Mouse (Mus musculus) lung, postnatal 0 days (tissue): ENCODE data around the gene Muc5b. TPM values are rescaled to one million over a fixed set of nuclear protein-coding genes. Genes with fewer than 3 reads are reported as not detected.

Experiments
- ATAC-seq: fragments of 200-750 bp; cut with Nextera tagmentation; 2 replicates; pipeline ENCODE4 v1.8.0; 2017; ENCODE audit warnings: moderate library complexity
- DNase-seq: peaks from one replicate; pipeline ENCODE4 v3.0.0-alpha.2; 2016; ENCODE audit warnings: low spot score
- H3K27ac ChIP-seq: fragments of 300-500 bp; sonication (generic); 2 replicates; pipeline ENCODE4 v1.5.1; 2014; ENCODE audit warnings: antibody characterized with exemption, mild to moderate bottlenecking, low read length, mixed read lengths
- H3K27me3 ChIP-seq: fragments of 300-500 bp; sonication (generic); replicated peaks from 2 replicates; pipeline ENCODE4 v1.6.1; 2014; ENCODE audit warnings: low read length, mixed read lengths; ENCODE audit not compliant: insufficient read depth
- H3K36me3 ChIP-seq: fragments of 300-500 bp; sonication (generic); 2 replicates; pipeline ENCODE4 v1.6.1; 2014; ENCODE audit warnings: low read length, mixed read lengths; ENCODE audit not compliant: insufficient read depth
- H3K4me1 ChIP-seq: fragments of 300-500 bp; sonication (generic); 2 replicates; pipeline ENCODE4 v1.6.1; 2014; ENCODE audit warnings: antibody characterized with exemption, low read depth, low read length, mixed read lengths; ENCODE audit not compliant: insufficient read depth
- H3K4me2 ChIP-seq: fragments of 300-500 bp; sonication (generic); replicated peaks from 2 replicates; pipeline ENCODE4 v1.6.1; 2014; ENCODE audit warnings: low read depth, mild to moderate bottlenecking, low read length, moderate library complexity, mixed read lengths
- H3K4me3 ChIP-seq: fragments of 300-500 bp; sonication (generic); 2 replicates; pipeline ENCODE4 v1.5.1; 2014; ENCODE audit warnings: low read depth, low read length
- H3K9ac ChIP-seq: fragments of 300-500 bp; sonication (generic); replicated peaks from 2 replicates; pipeline ENCODE4 v1.6.1; 2014; ENCODE audit warnings: low read depth, mild to moderate bottlenecking
- H3K9me3 ChIP-seq: fragments of 300-500 bp; sonication (generic); 2 replicates; pipeline ENCODE4 v1.6.1; 2016; ENCODE audit warnings: low read length, mixed read lengths
- CTCF ChIP-seq: IDR thresholded peaks from 2 replicates; pipeline ENCODE4 v1.5.1; 2016; ENCODE audit warnings: antibody characterized with exemption, mild to moderate bottlenecking
- EP300 ChIP-seq: IDR thresholded peaks from 2 replicates; pipeline ENCODE4 v1.6.1; 2016; ENCODE audit warnings: antibody characterized with exemption, mild to moderate bottlenecking, control low read depth
- WGBS: fragments of 180-500 bp; shearing (Covaris S2); extraction: QIAGEN DNeasy Blood & Tissue Kit; methylation state at CpG from one replicate; pipeline ENCODE4 v1.1.7; 2014; 5-methylcytosine and 5-hydroxymethylcytosine counted together
- polyA plus RNA-seq: library from polyadenylated mRNA; unstranded; fragments of >200 nt; fragmentation: Nextera tagmentation; extraction: Ambion mirVana; gene quantifications from 2 replicates; pipeline ENCODE4 v1.2.1, GENCODE M21; 2015

Gene Muc5b
- polyA plus RNA-seq, 1 experiment from 2014 or later, result 0.80 TPM

DNA sequence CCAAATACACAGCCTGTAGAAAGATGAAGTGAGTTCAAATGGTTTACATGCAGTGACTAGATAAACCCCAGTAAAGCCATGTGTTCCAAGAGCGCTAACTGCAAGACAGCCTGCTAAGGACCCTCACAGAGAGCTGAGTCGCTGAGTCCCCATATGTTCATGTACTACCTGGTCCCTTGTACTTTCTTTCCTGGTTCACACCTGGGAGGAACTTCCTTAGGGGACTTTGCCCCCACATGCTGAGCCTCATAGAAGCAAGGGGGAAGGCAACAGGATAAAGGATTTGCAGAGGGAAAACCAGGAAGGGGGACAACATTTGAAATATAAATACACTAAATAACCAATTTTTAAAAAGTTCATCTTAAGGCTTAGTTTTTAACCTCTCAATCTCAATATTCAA lies 39.9 kb downstream of the Muc5b start:
- Histone ChIP-seq H3K27ac (no peak overlapping the region), H3K27me3 (no peaks in the 10 kb centered on the region), H3K4me1 (no peaks in the 10 kb centered on the region), H3K36me3 (peaks cover 34% of the 10 kb centered on the region), H3K9ac (no peak overlapping the region), H3K4me2 (no peak overlapping the region), H3K4me3 (no peak overlapping the region), H3K9me3 (no peaks in the 10 kb centered on the region)
- ATAC-seq (no peak), DNase-seq (no peak)
- WGBS, result 84% methylated on average over 2 of the region's 2 CpGs
- TF ChIP-seq CTCF (no peak), EP300 (no peak)

DNA sequence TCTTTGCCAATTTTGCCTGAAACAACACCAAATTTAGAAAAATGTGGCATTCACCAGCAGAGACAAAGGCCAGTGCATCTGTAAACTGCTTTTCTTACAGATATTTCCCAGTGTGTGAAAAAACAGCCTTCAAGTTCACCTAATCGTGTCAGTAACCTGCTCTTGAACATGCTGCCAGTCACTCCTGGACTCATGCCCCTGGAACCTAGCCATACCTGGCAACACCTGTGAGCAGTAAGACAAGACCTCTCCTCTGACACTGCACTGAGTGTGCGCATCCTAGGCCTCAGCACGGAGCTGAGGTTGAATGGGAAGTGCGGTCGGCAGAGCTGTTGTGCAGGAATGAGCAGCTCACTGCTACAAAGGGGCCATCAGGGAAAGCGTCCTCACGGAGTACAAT lies 53.3 kb downstream of the Muc5b start:
- H3K27ac ChIP-seq, result no peak overlapping the region
- peaks cover 49% of the 10 kb centered on the region for H3K36me3 ChIP-seq
- DNase-seq (no peak), ATAC-seq (no peak)
- no peak overlapping the region for H3K9ac ChIP-seq
- H3K27me3 ChIP-seq, result no peaks in the 10 kb centered on the region
- no peaks in the 10 kb centered on the region for H3K4me1 ChIP-seq
- WGBS, result 98% methylated on average over 7 of the region's 7 CpGs
- no peaks in the 10 kb centered on the region for H3K9me3 ChIP-seq
- TF ChIP-seq EP300 (no peak), CTCF (no peak)
- H3K4me2 ChIP-seq, result no peak overlapping the region
- no peak overlapping the region for H3K4me3 ChIP-seq

DNA sequence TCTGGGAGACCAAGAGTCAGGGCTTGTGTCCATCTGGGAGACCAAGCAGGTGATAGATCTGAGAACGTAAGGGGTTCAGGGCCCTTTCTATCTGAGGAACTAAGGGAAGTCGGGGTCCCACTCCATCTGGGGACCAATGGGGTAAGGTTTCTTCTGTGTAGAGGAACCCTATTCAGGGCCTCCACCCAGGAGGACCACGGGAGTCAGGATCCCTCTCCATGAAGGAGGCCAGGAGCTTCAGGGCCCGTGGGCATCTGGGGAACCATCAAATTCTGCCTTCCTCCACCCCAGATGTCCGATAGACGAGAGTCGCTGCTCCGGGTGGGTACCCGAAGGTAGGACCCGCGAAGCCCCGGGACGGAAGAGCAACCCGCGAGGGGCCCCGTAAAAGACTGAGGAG lies 63.0 kb downstream of the Muc5b start:
- H3K36me3 ChIP-seq, result no peaks in the 10 kb centered on the region
- peak; percentile 13 for ATAC-seq
- no peaks in the 10 kb centered on the region for H3K27me3 ChIP-seq
- WGBS, result 0% methylated on average over 16 of the region's 16 CpGs
- H3K9me3 ChIP-seq, result no peaks in the 10 kb centered on the region
- peak overlapping the region; percentile 52 for H3K27ac ChIP-seq
- DNase-seq, result peak; percentile 17
- H3K4me3 ChIP-seq, result peak overlapping the region; percentile 72
- TF ChIP-seq EP300 (no peak), CTCF (no peak)
- H3K9ac ChIP-seq, result peak overlapping the region; percentile 92
- peaks cover 15% of the 10 kb centered on the region; the same call in 1 of the 2 replicates for H3K4me1 ChIP-seq
- peak overlapping the region; percentile 74 for H3K4me2 ChIP-seq

DNA sequence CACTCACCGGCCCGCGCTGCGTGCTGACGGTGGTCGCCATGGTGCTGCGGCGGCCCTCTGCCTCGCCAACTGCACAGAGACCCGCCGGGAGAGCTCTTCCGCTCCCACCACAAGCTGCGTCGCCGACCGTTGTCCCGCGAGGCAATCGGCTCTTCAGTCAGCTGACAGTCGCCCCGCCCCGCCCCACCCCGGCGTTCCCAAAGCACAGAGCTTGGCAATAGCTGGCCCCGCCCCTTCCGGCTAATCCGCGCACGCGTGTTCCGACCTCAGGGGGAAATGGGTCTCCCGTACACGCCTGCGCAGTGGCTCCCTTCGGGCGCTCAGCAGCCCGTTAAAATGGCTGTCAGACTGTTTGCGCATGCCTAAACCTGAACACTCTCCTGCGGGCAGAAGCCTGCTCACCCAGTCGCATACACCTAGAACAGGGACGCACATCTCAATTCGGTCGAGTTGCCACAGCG lies 63.4 kb downstream of the Muc5b start:
- peak; percentile 98 for ATAC-seq
- TF ChIP-seq CTCF, result no peak
- TF ChIP-seq EP300, result no peak
- whole genome bisulfite sequencing, result 3% methylated on average over 43 of the region's 44 CpGs

DNA sequence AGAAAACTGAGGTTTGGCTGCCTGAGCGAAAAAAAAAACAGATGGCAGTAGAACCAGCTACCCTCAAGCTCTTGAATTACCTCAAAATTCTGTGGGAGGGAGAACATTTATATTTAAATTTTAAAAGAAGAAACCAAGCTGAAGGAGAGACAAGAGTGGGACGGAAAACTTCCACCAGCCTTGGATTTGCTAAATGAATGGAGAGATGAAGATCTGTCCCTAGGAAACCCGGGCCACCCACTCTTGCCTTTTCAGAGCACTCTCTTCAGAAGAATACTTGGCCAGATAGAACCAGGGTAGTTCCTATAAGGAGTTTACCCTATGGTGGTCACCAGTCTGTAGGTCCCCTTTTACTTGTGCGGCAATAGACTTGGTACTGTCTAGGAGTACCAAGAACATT lies 63.9 kb downstream of the Muc5b start:
- H3K27me3 ChIP-seq, result no peaks in the 10 kb centered on the region
- H3K27ac ChIP-seq, result no peak overlapping the region
- no peaks in the 10 kb centered on the region for H3K36me3 ChIP-seq
- TF ChIP-seq CTCF, result no peak
- TF ChIP-seq EP300, result no peak
- DNase-seq (no peak), ATAC-seq (no peak)
- H3K9me3 ChIP-seq, result no peaks in the 10 kb centered on the region
- WGBS, result 65% methylated on average over 4 of the region's 4 CpGs
- H3K9ac ChIP-seq, result peak overlapping the region; percentile 58; the same call in 1 of the 2 replicates
- peaks cover 15% of the 10 kb centered on the region; the same call in 1 of the 2 replicates for H3K4me1 ChIP-seq
- peak overlapping the region; percentile 72 for H3K4me3 ChIP-seq
- H3K4me2 ChIP-seq, result peak overlapping the region; percentile 74

More for the DNA sequence above, 63.4 kb downstream of the Muc5b start:
- peak overlapping the region; percentile 72 for H3K4me3 ChIP-seq
- no peaks in the 10 kb centered on the region for H3K27me3 ChIP-seq
- H3K9ac ChIP-seq, result peak overlapping the region; percentile 92
- H3K36me3 ChIP-seq, result no peaks in the 10 kb centered on the region
- peak overlapping the region; percentile 74 for H3K4me2 ChIP-seq
- H3K4me1 ChIP-seq, result peaks cover 15% of the 10 kb centered on the region; the same call in 1 of the 2 replicates
- DNase-seq, result peak; percentile 99
- H3K9me3 ChIP-seq, result no peaks in the 10 kb centered on the region
- H3K27ac ChIP-seq, result peak overlapping the region; percentile 52

DNA sequence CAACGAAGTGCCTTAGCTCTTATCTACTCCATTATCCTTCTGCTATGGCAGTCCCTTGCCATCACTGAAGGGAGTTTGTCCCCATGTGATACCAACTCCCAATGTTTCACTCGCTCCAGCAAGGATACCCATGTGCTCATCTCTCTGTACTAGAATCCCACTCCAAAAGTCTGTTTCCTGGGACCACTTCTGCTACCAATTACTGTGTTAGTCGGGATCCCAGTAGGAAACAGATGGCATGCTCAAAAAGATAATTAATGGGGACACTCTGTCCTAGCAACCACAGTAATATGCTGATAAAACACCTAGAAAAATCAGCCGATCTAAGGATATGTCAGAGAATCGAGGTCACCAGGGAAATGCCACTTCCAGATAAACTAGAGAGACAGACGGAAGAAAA lies 69.7 kb downstream of the Muc5b start:
- Histone ChIP-seq H3K9ac (no peak overlapping the region), H3K4me1 (no peaks in the 10 kb centered on the region), H3K27ac (no peak overlapping the region), H3K9me3 (no peaks in the 10 kb centered on the region), H3K4me3 (no peak overlapping the region), H3K4me2 (no peak overlapping the region), H3K36me3 (no peaks in the 10 kb centered on the region), H3K27me3 (0 out of 2 replicates have a peak, but pooled peaks cover 9% of the 10 kb centered on the region)
- 71% methylated on average over 6 of the region's 6 CpGs for WGBS
- DNase-seq (no peak), ATAC-seq (no peak)
- no peak for TF ChIP-seq EP300
- no peak for TF ChIP-seq CTCF

DNA sequence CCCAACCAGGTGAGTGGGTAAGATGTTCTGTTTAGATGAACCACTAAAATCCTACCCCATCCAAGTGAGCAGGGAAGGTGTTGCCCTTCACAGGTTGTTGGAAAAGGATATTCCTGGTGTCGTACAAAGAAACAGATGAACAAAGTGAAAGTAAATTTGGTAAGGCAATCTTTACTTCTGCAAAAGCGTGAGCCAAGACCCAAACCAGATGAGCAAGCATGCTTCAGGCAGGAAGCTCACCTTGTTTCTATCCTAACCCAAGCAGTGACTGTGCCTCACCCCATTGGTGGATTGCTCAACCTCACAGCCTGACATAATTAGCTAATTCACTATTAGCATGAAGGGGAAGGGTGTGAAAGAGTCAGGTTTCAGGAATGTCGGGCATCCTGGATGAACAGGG lies 72.4 kb downstream of the Muc5b start:
- no peak overlapping the region for H3K27ac ChIP-seq
- H3K4me1 ChIP-seq, result no peaks in the 10 kb centered on the region
- H3K27me3 ChIP-seq, result 0 out of 2 replicates have a peak, but pooled peaks cover 9% of the 10 kb centered on the region
- H3K9me3 ChIP-seq, result no peaks in the 10 kb centered on the region
- 56% methylated on average over 3 of the region's 3 CpGs for WGBS
- ATAC-seq (no peak), DNase-seq (no peak)
- H3K4me3 ChIP-seq, result no peak overlapping the region
- no peak overlapping the region for H3K4me2 ChIP-seq
- H3K36me3 ChIP-seq, result no peaks in the 10 kb centered on the region
- TF ChIP-seq EP300, result no peak
- TF ChIP-seq CTCF, result no peak
- no peak overlapping the region for H3K9ac ChIP-seq
